Mouse (Mus musculus): ENCODE results near the gene Fam53b.

DNA sequence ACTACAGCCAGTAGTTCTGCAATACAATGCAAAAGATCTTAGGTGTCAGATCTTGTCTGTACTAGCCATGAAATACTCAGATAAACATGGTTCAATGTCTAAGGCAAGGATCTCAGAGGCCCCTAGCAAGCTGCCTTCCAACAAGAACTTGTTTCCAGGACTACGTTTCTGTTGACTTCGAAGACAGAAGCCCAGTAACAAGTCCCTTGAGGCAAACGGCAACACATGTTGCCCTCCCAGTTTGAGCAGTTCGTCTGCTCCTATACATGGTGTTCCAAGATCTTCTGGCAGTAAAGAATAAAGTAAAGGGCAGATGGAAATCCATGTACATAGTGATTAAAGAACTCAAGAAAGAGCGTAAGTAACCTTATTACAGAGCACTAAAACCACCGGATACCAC, 39.7 kb upstream of the Fam53b start:
- TF ChIP-seq POLR2A (IDR thresholded peaks at IDR 0.05; ENCODE audit: low read depth, low read length) (no peak), CTCF (conservative IDR thresholded peaks at IDR 0.05 in 1 of 2, IDR thresholded peaks at IDR 0.05 in 1 of 2; ENCODE audit: low read depth in 2 of 2, low read length in 2 of 2) (no peak)

Data from CH12.LX (cell line).